Comparison of ENCODE assay signal across 20 mouse cellular contexts in genomic region chr15:6283249-6283648, GRCm38 (mm10).
"Had no signal": no experiment of that assay in that cellular context is flagged by ENCODE, and none has a peak within 500 bp of the region (broad histone marks: within the 10 kb centered on the region; RNA-seq: fewer than 3 reads in every experiment).

No protein-coding gene starts in this region.

- H3K4me2 ChIP-seq: lung, embryonic 15.5 days; midbrain, embryonic 11.5 days; midbrain, embryonic 13.5 days; midbrain, embryonic 15.5 days; neural tube, embryonic 13.5 days; neural tube, embryonic 15.5 days had no signal

- DNase-seq: lung, adult 2 months; lung, postnatal 14 days; lung, postnatal 36 days; retina, postnatal 1 day; right cerebral cortex, adult 18-20 months; right cerebral cortex, postnatal 25 days; right cerebral cortex, postnatal 4 days; spleen, adult 18-20 months; thymus, adult 18-20 months; thymus, postnatal 14 days; thymus, postnatal 36 days had no signal

- H3K9me3 ChIP-seq: lung, embryonic 15.5 days; midbrain, embryonic 13.5 days; midbrain, embryonic 15.5 days; neural tube, embryonic 13.5 days; neural tube, embryonic 15.5 days had no signal

- H3K36me3 ChIP-seq: lung, embryonic 15.5 days; midbrain, embryonic 13.5 days; midbrain, embryonic 15.5 days; neural tube, embryonic 13.5 days; neural tube, embryonic 15.5 days had no signal

- H3K4me3 ChIP-seq: lung, embryonic 15.5 days; megakaryocyte, embryonic 14.5 days; midbrain, embryonic 13.5 days; midbrain, embryonic 15.5 days; neural tube, embryonic 13.5 days; neural tube, embryonic 15.5 days had no signal

- H3K4me1 ChIP-seq: megakaryocyte, embryonic 14.5 days; midbrain, embryonic 13.5 days; midbrain, embryonic 15.5 days; neural tube, embryonic 13.5 days; neural tube, embryonic 15.5 days had no signal

- ATAC-seq: lung, postnatal 0 days; midbrain, embryonic 13.5 days; midbrain, embryonic 15.5 days had no signal

- H3K27me3 ChIP-seq: lung, embryonic 15.5 days; megakaryocyte, embryonic 14.5 days; midbrain, embryonic 13.5 days; midbrain, embryonic 15.5 days; neural tube, embryonic 13.5 days; neural tube, embryonic 15.5 days had no signal

- H3K9ac ChIP-seq: lung, embryonic 15.5 days; midbrain, embryonic 13.5 days; midbrain, embryonic 15.5 days; neural tube, embryonic 13.5 days; neural tube, embryonic 15.5 days had no signal

- H3K27ac ChIP-seq: lung, embryonic 15.5 days; macrophage; midbrain, embryonic 13.5 days; midbrain, embryonic 15.5 days; neural tube, embryonic 13.5 days; neural tube, embryonic 15.5 days had no signal
